Mouse (Mus musculus) cortical plate, adult 2 months (tissue): ENCODE data around the gene Sh3glb2. TPM values are rescaled to one million over a fixed set of nuclear protein-coding genes. Genes with fewer than 3 reads are reported as not detected.

ENCODE experiments used
- H3K27ac ChIP-seq: fragments of 200-500 bp; 2 replicates; pipeline ENCODE4 v1.5.1; 2012; ENCODE audit warnings: low read length, control low read depth, inconsistent platforms; ENCODE audit not compliant: insufficient read depth
- H3K4me1 ChIP-seq: fragments of 200-500 bp; 2 replicates; pipeline ENCODE4 v1.6.1; 2011; ENCODE audit warnings: low read length; ENCODE audit not compliant: control insufficient read depth, insufficient read depth
- H3K4me3 ChIP-seq: fragments of 200-500 bp; 2 replicates; pipeline ENCODE4 v1.5.1; 2011; ENCODE audit warnings: mild to moderate bottlenecking, low read length, control low read depth; ENCODE audit not compliant: insufficient read depth
- CTCF ChIP-seq: fragments of 200-500 bp; IDR thresholded peaks from 2 replicates; pipeline ENCODE4 v1.5.1; 2011; ENCODE audit warnings: mild to moderate bottlenecking, control low read depth, low read length; ENCODE audit not compliant: insufficient read depth; ENCODE audit errors: extremely low read depth
- POLR2A ChIP-seq: fragments of 200-500 bp; IDR thresholded peaks from 2 replicates; pipeline ENCODE4 v1.6.1; 2011; ENCODE audit warnings: mild to moderate bottlenecking, low read length, control low read depth; ENCODE audit not compliant: insufficient read depth; ENCODE audit errors: extremely low read depth
- polyA plus RNA-seq: library from polyadenylated mRNA; depleted of rRNA; stranded (reverse); fragments of >200 nt; gene quantifications from 2 replicates; pipeline ENCODE4 v1.2.3, GENCODE M21; 2012

Gene Sh3glb2
- polyA plus RNA-seq, 1 experiment: 520 TPM

DNA sequence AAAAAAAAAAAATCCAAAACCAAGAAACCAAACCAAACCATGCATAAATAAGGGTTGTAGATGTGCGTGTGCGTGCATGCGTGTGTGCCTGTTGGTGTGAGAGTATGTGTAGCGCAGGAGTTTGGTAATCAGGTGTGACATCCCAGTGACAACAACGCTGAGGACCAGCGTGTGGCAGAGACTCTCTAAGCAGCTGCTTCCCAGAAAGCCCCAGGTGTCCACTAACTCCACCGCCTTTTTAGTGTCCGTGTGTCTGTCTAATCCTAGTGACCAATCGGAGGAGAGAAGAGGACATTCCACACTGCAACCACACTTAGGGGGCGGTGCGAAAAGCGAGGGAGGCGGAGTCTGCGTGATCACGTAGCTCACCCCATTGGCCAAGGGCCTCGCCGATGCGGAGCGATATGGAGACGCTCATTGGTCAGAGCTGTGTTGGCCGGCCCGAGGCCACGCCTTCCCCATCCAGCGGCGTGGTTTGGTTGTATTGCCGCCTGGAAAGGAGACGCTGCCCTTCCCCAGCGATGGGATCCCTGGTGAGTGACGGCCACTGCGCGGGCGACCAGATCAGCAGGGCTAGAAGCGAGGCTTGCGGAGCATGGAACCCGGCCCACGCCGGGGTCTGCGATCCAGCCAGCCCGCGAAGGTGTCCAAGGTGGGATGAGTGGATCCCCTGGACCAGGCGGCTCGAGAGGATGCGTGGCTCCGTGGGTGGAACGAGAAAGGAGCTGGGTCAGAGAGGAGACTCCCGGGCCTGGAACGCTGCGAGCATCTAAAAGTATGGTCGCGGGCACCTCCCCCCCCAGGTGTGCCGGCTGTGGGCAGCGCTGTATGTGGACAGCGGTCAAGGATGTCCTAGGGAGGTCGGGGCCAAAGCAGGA is 4.9 kb upstream of the Sh3glb2 start, which contains the start of gene Miga2:
Gene Miga2, plus strand, starts transcription at position 461 of the 878 bp plus-strand sequence.
- H3K27ac ChIP-seq: peak within 1 kb of the TSS; percentile 7; the same call in 1 of the 2 replicates
- TF ChIP-seq POLR2A (peak; percentile 89), CTCF (no peak)
- H3K4me1 ChIP-seq: peaks cover 4% of the 10 kb centered on the region; the same call in 1 of the 2 replicates
- peak within 1 kb of the TSS; percentile 73 for H3K4me3 ChIP-seq

DNA sequence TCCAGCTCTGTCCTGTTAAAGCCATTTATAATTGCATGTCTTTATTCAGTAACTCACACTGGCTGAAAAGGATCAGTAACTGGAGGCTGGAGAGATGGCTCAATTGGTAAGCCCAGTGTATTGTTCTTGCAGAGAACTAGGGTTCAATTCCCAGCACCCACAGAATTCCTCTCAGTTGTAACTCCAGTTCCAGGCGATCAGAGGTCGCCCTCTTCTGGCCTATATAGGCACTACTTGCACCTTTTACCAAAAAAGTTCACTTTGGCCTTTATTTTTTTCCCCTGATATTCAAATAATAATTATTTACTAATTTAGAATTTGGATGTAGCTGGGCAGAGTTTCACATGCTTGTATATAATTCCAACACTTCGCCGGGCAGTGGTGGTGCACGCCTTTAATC is 3.7 kb upstream of the Sh3glb2 start:
- TF ChIP-seq POLR2A: no peak
- TF ChIP-seq CTCF: no peak
- no peak overlapping the region for H3K27ac ChIP-seq
- H3K4me1 ChIP-seq: peaks cover 4% of the 10 kb centered on the region; the same call in 1 of the 2 replicates
- no peak overlapping the region for H3K4me3 ChIP-seq

DNA sequence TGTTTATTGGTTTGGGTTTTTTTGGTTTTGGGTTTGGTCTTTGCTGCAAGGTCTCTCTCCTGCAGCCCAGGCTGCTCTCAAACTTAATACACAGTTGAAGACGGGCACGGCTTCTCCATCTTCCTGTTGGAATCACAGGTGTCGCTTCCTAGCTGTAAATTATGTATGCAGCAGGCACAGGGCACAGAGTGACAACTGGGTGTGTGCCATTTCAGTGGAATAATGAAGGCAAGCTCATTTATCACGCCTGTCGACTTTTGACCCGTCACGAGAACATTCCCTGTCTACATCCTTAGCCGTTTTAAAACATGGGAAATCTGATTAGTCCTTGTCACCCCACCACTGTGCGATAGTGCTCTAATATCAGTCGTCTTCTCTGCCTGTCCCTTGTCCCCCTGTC is 1.5 kb upstream of the Sh3glb2 start:
- H3K4me3 ChIP-seq: no peak overlapping the region
- no peak overlapping the region for H3K27ac ChIP-seq
- peaks cover 14% of the 10 kb centered on the region; the same call in 1 of the 2 replicates for H3K4me1 ChIP-seq
- no peak for TF ChIP-seq POLR2A
- no peak for TF ChIP-seq CTCF

- H3K27ac ChIP-seq: peak overlapping the region; percentile 95
- no peak for TF ChIP-seq CTCF
- no peak for TF ChIP-seq POLR2A
- H3K4me1 ChIP-seq: peaks cover 17% of the 10 kb centered on the region
- peak overlapping the region; percentile 86 for H3K4me3 ChIP-seq
Measured at GRCm38 (mm10) chr2:30357552-30358510, 1.3 kb downstream of the Sh3glb2 start.

DNA sequence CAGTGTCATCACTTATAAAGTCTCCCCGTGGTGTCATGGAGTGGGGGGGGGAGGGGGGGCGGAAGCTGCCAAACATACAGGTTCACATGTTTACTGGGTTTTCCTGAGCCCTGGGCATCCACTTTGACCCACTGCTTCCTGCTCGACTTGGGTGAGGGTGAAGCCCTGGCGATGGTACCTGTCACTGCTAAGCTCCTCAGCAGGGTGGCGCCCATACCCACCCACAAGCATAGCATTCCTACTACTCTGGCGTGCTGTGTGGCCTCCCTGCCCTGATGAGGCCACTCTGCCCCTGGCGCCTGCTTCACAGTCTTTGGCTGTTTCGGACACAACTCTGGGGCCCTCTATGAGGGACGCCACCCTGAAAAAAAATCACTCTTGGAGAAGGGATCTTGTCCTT is 2.2 kb downstream of the Sh3glb2 start:
- peak overlapping the region; percentile 86; the same call in 1 of the 2 replicates for H3K4me3 ChIP-seq
- peaks cover 17% of the 10 kb centered on the region for H3K4me1 ChIP-seq
- TF ChIP-seq POLR2A: no peak
- H3K27ac ChIP-seq: 0 out of 2 replicates have a peak overlapping the region, but pooled peaks have one; percentile 95

DNA sequence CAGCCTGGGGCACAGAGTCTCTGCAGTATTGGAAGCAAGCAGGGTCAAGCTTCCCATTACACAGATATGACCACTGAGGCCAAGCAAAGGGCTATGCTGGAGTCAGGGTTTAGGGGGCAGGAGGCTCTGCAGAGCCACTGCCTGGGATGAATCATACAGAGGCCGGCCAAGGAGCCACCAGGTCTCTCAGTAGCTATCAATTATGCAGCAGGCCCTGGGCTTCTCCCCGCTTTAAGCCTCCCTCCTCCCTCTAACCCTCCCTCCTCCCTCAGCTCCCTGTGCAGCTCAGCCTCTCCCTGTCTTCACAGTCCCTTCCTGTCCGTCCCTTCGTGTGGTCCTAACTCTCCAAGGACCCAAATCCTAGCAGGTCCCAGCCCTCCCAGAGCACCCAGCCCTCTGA is 2.9 kb downstream of the Sh3glb2 start:
- H3K27ac ChIP-seq: no peak overlapping the region
- peaks cover 17% of the 10 kb centered on the region for H3K4me1 ChIP-seq
- TF ChIP-seq POLR2A (no peak), CTCF (no peak)
- no peak overlapping the region for H3K4me3 ChIP-seq

DNA sequence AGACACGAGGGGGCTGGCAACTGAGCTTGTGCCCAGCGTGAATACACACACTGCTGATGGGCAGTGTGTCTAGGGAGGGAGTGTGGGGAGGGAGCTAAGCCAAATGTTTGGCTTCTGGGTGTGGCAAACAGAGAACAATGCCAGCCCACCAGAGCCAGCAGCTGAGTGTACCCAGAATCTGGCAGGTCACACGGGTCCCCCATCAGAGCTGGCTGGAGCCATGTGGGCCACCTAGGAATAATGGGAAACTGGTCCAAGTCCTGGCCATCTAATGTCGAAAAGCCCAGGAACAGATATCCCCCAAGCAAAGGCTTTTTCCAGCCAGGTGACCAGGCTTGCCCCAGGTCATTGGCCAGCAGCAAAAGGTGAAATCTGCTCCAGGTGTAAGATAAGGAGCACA is 3.3 kb downstream of the Sh3glb2 start:
- H3K4me3 ChIP-seq: no peak overlapping the region
- no peak overlapping the region for H3K27ac ChIP-seq
- TF ChIP-seq POLR2A (no peak), CTCF (no peak)
- H3K4me1 ChIP-seq: peaks cover 17% of the 10 kb centered on the region

GRCm38 (mm10) chr2:30351149-30351548 is 8.0 kb downstream of the Sh3glb2 start:
- H3K4me1 ChIP-seq: peaks cover 9% of the 10 kb centered on the region
- H3K4me3 ChIP-seq: no peak overlapping the region
- no peak overlapping the region for H3K27ac ChIP-seq
- no peak for TF ChIP-seq POLR2A
- 0 out of 2 replicates have a peak, but pooled peaks have one; percentile 19 for TF ChIP-seq CTCF

DNA sequence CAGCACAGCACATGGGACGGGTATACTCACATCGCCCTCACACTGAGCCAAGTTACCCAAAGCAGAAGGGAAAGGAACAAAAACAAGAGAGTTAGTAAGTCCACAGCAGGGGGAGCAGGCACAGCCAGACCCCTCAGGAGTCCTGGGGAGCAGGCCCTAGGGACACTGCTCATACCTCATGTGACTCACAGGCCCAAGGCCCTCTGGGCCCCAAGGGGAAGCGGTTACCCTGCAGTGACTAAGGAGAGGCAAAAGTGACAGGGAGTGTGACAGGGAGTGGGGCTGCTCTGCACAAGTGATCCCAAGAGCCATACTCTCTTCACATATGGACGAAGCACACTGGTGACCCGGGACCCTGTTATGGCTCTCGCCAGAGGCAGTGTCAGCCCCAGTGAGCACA is 9.9 kb downstream of the Sh3glb2 start:
- Histone ChIP-seq H3K4me1 (peaks cover 2% of the 10 kb centered on the region; the same call in 1 of the 2 replicates), H3K4me3 (no peak overlapping the region)

More for the DNA sequence above, 9.9 kb downstream of the Sh3glb2 start:
- H3K27ac ChIP-seq: no peak overlapping the region
- TF ChIP-seq POLR2A: no peak
- no peak for TF ChIP-seq CTCF
